Mouse (Mus musculus) liver (tissue): ENCODE results near the gene Cct3.
"Not testable (repeated sequence)": the region's sequence is repeated elsewhere in the genome, so short reads cannot be mapped to it uniquely, and the experiment has no call there.

Source experiments
- DNase-seq: peaks from one replicate; pipeline ENCODE4 v3.0.0-alpha.2; 2020; ENCODE audit warnings: mixed read lengths

Gene Cct3

DNA sequence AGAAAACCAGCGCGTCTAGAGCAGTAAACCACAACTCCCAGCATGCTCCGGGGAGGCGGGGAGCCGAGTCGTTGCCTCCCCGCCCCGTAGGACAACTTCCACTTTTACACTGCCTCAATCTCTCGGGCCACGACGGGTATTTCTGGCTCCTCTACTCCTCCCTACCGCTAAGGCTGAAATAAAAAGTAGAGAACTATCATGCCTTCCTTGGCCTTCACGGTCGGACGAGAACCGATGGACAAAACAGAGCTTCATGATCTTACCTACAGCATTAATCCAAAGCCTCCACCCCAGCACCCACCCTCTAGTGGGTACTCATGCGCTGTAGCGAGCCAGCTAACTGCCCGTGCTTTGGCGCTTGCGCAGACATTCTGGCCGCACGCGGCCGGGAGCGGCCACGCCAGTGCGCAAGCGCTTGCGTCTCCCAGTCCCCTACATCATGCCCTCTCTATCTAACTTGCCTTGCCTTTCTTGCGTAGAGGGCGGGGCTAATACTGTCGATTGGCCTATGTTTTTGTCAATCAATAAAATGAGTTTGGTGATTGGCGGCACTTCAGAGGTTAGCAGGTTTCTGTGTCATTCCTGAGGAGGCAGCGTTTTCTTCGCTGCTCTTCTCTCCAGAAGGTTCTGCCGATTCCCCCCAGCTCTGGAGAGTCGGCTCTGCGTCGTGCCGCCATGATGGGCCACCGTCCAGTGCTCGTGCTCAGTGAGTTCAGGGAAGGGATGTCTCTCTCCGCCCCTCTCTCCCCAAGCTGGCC is at the start of gene Cct3, which contains the start of gene Tsacc:
Gene Cct3 (plus strand): TSS at position 556 of the 758 bp plus-strand sequence.
Gene Tsacc (minus strand): TSS at position 439 of the 758 bp plus-strand sequence.
- DNase-seq, result peak; percentile 96

DNA sequence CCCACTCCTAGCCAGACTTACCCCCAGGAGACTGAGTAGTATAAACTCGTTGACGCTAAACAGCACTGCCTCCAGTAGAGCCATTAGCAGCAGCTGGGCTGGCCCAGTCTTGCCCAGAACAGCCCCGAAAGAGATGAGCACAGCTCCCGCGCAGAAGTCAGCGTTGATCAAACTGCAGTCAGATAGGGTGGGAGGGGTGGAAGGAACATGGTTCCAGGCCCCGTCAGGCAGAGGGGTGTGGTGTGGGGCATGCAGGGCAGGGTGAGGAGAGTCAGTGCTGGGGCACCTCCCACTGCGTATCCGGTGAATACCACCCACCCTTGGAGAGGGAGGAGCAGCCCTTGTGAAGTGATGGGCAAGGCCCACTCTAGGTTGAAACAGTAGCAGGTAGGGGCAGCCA is 49.2 kb upstream of the Cct3 start:
- DNase-seq, result no peak

DNA sequence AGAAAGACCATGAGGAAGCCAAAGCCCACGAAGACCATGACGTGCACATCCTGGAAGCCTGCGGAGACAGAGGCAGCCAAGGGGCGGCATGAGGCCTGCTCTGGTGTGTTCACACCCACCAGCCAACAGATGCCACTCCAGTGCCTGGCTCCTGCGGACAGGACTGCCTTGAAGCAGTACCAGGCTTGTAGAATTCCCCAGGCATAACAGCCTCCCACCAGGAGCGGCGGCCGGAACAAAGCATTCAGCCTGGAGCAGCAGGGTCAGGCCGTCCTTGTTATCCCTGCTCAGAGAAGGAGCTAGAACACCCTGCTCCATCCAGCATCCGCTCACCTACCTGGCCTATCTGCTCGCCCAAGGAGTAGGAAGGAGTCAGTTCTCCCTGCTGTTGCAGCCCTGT is 48.5 kb upstream of the Cct3 start:
- no peak for DNase-seq

DNA sequence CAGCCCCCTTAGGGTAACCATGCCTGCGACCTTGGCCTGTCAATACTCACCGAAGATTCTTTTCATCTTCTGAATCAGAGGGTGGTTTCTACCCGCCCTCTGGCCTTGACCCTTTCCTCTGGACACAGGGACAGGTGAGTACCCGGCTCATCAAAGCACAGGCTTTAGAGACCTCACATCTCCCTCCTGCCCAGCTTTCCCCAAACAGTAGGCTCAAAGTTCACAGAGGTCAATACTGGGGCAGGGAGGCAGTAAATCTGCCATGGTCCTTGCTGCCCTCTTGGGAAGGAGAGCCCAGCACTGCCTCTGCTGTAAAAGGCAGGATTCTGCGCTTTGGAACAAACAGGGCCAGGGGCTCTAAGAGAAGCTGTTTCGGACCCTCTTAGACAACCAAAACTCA is 44.2 kb upstream of the Cct3 start:
- DNase-seq, result peak; percentile 26

DNA sequence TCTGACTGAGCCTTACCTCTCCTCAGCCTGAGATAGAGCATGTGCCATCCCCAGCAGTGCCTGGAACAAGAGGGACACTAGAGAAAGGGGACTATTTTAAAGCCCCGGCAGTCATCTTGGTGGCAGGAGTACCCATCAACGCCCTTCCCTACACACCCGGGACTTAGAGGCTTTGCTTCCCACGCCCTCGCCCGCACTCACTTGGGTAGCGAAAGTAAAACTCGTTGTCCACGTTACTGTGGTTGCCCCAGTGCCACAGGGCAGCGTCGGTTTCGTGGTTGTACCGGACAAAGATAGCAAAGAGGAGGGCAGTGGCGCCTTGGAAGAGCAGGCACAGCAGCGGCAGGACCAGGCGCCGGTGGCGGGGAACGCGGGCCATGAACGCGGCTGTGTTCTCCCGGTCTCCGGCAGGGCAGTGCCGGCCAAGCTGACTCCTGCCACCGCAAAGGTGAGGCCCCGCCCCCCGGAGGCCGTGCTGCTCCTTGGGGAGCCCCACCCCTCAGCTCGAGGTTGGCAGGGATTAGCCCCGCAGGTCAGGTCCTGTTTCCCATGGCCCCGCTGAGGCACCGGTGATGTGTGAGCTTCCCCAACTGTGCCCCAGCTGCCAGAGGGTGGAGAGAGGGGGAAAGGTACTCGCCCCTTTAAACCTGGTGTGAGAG is 42.5 kb upstream of the Cct3 start, which contains the start of gene Rhbg:
Gene Rhbg (minus strand): TSS at position 442 of the 659 bp plus-strand sequence.
- peak; percentile 61 for DNase-seq

DNA sequence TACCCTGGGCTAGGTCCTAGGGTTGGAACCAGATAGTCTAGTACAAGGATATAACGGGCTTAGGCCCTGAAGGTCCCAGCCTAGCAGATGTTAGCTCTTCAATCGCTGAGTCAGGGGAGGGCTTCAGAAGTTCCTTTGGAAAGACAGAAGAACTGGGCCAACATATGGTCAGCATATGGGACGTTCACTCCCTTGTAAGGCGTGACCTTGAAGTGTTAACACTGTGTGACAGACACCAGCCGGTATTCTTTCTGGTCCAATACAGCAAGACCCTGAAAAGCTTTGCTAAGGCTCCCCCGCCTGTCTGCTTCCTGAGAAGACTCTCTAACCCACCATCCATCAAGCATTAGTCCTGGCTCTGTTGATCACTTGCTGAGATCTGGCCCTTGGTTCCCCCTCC is 41.0 kb upstream of the Cct3 start:
- no peak for DNase-seq

DNA sequence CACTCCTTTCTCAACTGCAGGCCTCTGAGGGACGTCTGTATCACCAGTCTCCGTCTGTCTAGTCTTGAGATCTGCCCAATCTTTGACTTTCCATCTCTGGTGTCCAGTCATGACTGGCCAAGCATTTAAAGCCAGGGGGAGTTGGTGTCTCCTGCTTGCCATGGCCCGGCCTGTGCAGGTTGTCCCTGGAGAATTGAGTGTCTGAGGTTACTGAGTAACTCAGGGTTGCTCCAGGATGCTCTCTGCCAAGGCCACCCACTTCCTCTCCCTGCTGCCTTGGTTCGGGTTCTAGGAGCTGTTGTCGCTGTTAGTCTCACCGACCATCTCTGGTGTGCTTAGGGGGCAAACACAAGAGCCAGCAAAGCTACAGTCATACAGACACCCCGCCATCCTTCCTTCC is 40.5 kb upstream of the Cct3 start:
- DNase-seq, result no peak

DNA sequence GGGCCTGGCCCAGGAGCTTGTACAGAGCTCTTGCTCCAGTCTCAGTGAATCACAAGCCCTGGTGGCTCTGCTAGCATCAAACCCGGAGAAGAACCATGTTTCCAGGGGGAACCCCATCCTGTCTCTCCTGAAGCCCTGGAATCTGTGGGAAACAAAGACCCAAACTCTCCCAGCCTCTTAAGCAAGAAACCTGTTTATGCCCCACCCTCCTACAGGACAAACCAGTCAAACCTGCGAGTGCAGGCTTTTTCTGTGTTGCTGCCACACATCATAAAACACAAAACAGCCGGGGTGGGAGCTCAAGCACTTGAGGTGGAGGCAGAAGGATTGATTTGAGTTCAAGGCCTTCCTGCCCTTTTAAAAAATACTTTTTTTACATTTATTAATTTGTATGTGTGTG is 34.6 kb upstream of the Cct3 start:
- DNase-seq, result no peak

DNA sequence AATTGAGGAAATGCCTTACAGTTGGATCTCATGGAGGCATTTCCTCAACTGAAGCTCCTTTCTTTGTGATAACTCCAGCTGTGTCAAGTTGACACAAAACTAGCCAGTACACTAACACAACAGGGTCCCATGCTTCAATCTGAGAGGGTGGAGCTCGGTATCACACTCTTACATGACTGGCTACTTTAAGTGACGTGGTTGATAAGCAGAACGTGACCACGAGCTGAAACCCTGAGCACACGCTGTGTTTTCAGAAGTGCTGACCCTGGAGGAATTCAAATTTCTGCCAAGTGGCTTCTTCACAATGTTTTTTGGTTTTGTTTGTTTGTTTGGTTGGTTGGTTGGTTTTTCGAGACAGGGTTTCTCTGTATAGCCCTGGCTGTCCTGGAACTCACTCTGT is 28.9 kb upstream of the Cct3 start:
- not testable (repeated sequence) for DNase-seq

DNA sequence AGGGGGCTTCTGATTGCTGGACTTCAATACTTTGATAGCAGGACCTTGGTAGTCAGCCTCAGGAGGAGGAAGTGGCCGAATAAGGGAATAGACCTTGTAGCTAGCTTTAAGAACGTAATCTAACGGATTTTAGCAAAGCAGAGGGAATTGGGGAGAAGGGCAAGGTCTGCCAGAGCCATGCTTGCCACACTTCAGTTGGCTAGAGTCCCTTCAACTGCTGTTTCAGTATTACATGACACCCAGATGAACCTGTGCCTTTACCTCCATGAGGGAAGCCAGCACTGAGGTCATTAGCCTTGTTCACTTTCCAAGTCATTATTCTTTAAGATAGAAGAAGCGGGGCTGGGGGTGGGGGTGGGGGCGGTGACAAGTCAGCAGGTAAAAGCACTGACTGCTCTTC is 27.9 kb upstream of the Cct3 start:
- DNase-seq, result no peak

DNA sequence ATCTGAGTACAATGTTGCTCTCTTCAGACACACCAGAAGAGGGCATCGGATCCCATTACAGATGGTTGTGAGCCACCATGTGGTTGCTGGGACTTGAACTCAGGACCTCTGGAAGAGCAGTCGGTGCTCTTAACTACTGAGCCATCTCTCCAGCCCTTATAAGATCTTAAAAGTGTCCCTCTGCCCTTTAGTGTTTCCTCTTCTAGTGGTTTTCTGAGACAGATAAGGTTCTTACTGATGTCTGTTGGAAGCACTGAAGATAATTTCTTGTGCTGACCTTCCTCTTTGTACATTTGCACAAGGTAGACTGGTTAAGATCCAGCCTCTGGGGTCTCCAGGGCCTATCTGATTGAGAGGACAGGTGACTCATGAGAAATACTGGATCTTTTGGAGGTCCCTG is 25.6 kb upstream of the Cct3 start:
- not testable (repeated sequence) for DNase-seq

DNA sequence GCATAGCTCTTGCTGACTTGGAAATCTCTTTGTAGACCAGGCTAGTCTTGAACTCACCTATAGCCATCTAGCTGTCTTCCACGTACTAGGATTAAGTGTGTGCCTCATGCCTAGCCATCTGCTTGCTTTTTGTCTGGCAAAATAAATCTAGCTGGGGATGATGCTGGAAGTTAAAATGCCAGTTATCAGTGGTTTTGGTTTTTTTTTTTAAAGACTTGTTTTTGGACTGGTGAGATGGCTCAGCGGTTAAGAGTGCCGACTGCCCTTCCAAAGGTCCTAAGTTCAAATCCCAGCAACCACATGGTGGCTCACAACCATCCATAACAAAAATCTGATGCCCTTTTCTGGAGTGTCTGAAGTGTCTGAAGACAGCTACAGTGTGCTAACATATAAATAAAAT is 25.1 kb upstream of the Cct3 start:
- DNase-seq, result no peak

DNA sequence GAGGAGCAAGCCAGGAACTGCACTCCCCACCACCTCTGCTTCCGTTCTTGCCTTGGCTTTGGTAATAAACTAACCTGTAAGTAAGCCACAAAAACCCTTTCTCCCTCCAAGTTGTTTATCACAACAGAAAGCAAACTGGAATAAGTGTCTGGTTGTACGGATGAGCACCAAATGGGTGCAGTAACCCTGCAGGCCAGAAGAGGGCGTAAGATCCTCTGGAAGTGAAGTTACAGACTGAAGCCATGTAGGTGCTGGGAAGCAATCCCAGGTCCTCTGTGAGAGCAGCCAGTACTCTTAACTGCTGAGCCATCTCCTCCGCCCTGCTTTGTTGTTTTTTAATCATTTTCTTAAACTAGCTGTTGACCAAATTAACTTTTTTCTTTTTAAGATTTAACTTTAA is 22.9 kb upstream of the Cct3 start:
- DNase-seq, result no peak

DNA sequence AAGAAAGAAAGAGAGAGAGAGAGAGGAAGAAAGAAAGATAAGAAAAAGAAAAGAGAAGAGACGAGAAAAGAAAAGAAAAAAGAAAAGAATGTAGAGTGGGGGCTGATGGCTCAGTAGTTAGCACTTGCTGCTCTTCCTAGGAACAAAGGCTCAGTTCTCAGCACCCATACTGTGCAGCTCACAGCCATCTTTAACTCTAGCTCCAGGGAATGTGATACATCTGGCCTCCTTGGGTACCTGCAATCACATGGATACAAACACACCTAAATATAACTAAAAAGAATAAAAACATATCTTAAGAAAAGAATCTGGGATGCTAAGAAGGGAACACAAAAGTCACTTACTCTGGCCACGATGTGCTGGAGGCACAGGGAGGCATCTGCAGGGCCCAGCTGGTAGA is 20.8 kb upstream of the Cct3 start:
- no peak for DNase-seq

DNA sequence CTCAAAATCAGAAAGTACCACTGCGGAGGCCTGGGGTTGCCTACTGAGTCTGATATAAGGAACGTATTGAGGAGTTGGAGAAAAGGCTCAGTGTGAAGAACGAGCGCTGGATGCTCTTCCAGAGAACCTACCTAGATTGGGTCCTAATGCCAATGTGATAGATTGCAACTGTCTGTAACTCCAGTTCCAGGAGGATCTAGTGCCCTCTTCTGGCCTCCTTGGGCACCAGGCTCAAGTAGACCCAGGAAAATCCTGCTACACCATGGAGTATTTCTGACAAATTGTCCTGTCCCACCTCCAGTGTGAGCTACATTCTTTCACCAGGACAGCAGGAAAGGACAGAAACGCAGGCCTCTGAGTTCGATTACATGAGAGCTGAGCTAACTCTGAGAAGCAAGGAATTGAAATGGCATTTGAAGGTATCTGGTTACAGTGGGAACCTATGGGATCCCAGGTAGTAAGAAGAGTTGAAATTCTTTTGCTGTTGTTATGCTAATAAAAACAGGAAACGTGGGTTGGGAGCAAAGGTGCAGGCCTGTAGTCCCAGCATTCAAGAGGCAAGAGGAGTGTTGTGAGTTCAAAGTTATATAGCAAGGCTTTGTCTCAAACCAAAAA is 20.3 kb upstream of the Cct3 start:
- peak; percentile 15 for DNase-seq

DNA sequence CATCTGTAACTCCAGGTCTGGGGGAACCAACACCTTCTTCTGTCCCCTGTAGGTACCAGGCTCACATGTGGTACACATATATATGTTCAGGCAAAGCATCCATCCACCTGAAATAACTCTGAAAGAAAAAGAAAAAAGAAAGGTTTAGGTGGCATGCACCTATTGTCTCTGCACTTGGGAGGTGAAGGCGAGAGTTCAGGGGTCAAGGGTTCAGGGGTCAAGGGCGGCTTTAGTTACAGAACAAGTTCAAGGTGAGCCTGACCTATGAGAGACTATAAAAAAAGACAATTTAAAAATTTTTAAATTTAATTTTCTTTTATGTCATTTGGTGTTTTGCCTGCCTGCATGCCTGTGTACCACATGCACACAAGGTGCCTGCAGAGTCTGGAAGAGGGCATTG is 16.9 kb upstream of the Cct3 start:
- no peak for DNase-seq

DNA sequence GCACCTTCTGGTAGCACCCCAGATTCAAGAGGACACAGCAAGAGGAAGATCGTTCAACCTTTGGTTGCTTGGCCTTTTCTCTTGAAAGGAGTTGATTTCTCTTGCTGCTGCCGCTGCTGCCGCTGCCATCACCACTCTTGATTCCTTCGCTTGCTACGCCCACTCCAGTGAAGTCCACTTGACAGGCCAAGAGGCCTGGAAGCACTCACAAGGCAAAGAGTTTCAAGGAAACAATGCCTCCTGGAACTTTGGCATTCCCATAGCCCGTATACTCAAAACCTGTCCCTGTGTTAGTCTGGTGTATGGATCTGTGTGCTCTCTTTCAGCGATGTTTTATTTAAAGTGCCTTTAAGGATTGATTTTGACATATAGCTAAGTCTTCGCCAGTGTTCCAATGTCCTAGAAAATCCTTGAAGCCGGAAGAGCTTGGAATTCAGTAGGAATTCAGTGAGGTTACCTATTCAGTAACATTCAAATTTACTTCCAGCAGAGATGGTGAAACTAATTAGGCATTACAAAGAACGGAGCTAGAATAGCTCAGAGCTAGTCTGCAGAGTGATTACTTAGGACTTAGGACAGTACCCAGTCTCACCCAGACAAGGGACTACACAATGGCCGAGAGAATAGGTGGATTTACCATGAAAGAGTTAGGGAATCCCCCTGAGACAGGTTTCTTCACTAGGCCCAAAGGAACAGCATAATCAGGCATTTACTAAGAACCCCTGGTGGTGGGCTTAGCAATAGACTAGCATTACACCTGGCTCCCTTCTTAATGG is 15.6 kb upstream of the Cct3 start:
- DNase-seq, result not testable (repeated sequence)

DNA sequence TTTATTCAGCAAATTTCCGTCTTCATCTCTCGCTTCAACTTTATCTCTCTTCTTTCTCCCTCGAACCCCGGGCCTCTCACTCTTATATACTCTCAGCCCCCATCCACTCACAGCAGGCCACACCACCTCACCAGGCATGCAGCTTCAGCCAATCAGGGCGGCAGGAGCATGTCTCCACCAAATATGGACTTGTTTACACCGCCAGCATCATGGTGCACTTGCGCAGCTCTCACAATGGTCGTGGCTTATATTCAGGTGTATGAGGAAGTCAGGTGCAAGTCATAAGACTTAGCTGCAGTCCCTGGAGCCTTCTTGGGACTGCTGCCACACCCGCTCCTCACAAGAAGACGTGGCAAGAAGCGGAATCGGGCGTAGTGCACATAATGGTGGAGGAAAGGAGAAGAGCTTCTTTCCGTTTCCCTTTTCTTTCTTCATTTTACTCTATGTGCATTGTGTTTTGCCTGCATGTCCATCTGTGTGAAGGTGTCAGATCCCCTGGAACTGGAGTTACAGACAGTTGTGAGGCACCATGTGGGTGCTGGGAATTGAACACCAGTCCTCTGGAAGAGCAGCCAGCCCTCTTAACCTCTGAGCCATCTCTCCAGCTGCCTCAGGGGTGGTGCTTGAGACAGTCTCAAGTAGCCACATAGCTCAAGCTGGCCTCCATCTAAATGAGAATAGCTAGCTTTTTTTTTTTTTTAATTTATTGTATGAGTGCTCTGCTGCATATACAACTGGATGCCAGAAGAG is 11.9 kb upstream of the Cct3 start:
- not testable (repeated sequence) for DNase-seq

DNA sequence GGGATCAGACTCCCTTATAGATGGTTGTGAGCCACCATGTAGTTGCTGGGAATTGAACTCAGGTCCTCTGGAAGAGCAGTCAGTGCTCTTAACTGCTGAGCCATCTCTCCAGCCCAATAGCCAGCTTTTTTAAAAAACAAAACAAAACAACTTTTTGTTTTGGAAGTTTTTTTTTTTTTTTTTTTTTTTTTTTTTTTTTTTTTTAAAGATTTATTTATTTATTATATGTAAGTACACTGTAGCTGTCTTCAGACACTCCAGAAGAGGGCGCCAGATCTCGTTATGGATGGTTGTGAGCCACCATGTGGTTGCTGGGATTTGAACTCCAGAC is 11.4 kb upstream of the Cct3 start:
- not testable (repeated sequence) for DNase-seq

DNA sequence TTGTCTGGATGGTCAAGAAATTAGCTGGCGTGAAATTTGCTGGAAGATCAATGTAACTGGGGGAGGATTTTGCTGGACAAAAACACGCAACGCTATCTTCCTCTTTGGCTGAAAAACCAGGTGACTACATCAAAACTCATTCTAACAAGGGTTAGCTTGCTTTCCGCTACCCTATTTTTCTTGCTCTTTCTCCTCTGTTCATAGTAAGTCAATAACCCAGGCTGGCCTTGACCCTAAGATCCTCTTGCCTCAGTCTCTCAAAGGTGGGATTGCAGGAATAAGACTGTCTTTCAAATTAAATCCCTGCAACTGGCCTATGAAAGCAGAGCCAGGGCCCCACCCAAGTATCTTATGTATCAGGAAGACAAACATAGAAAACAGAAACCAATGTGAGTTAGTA is 9.8 kb upstream of the Cct3 start, which contains the start of gene Gm38392:
Gene Gm38392 (minus strand): TSS at position 101 of the 400 bp plus-strand sequence.
- no peak for DNase-seq

DNA sequence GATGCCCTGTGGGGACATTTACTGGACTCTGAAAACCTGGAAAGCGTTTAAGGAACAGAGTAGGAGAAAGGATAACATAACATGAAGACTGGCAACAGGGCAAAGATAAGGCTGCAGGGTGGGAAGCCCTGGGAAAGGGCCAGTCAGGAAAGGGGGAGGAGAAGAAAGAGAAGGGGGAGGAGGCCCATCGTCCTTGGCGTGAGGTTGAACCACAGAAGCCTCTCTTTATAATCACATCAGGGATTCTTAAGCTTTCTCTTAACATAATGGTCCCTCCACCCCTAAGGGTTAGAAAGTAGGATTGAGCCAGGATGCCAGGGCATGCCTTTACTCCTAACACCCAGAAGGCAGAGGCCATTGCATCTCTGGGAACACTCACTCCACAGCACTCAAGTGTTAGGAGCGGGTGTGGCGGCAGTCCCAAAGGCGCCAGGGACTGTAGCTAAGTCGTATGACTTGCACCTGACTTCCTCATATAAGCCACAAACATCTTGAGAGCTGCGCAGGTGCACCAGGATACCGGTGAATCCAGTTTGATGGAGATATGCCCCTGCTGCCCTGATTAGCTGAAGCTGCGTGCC is 8.7 kb upstream of the Cct3 start:
- DNase-seq, result not testable (repeated sequence)

DNA sequence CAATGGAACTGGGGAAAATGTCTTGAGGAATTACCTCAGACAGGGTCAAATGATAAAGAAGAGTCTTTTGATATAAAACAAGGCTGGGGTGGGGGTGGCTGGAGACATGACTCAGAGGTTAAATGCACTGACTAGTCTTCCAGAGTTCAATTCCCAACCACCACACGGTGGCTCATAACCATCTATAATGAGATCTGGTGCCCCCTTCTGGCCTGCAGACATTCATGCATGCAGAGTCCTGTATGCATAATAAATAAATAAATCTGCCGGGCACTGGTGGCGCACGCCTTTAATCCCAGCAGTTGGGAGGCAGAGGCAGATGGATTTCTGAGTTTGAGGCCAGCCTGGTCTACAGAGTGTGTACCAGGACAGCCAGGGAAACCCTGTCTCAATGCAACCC is 4.9 kb upstream of the Cct3 start:
- peak; percentile 15 for DNase-seq
